Mouse (Mus musculus) midbrain, embryonic 14.5 days (tissue): ENCODE results near the gene App. TPM values are rescaled to one million over a fixed set of nuclear protein-coding genes. Genes with fewer than 3 reads are reported as not detected.

Experiments
- ATAC-seq: fragments of 200-750 bp; cut with Nextera tagmentation; 2 replicates; pipeline ENCODE4 v1.8.0; 2017; ENCODE audit warnings: moderate number of reproducible peaks, moderate library complexity; ENCODE audit not compliant: low FRiP score, low TSS enrichment
- DNase-seq: peaks from one replicate; pipeline ENCODE4 v3.0.0-alpha.2; 2015
- H3K27ac ChIP-seq: fragments of 300-500 bp; sonication (generic); replicated peaks from 2 replicates; pipeline ENCODE4 v1.5.1; 2014; ENCODE audit warnings: mild to moderate bottlenecking, low read depth, low read length, moderate library complexity
- H3K27me3 ChIP-seq: fragments of 300-500 bp; sonication (generic); 2 replicates; pipeline ENCODE4 v1.6.1; 2014; ENCODE audit warnings: low read length, control low read depth, mixed read lengths; ENCODE audit not compliant: control insufficient read depth, insufficient read depth
- H3K36me3 ChIP-seq: fragments of 300-500 bp; sonication (generic); 2 replicates; pipeline ENCODE4 v1.6.1; 2014; ENCODE audit warnings: low read length, control low read depth; ENCODE audit not compliant: control insufficient read depth, insufficient read depth
- H3K4me1 ChIP-seq: fragments of 300-500 bp; sonication (generic); 2 replicates; pipeline ENCODE4 v1.6.1; 2014; ENCODE audit warnings: mild to moderate bottlenecking, antibody characterized with exemption, low read length, control low read depth; ENCODE audit not compliant: control insufficient read depth, insufficient read depth
- H3K4me2 ChIP-seq: fragments of 300-500 bp; sonication (generic); 2 replicates; pipeline ENCODE4 v1.6.1; 2014; ENCODE audit warnings: mild to moderate bottlenecking, low read length, moderate library complexity
- H3K4me3 ChIP-seq: fragments of 300-500 bp; sonication (generic); replicated peaks from 2 replicates; pipeline ENCODE4 v1.5.1; 2014; ENCODE audit warnings: low read depth, low read length
- H3K9ac ChIP-seq: fragments of 300-500 bp; sonication (generic); replicated peaks from 2 replicates; pipeline ENCODE4 v1.6.1; 2014; ENCODE audit warnings: mild to moderate bottlenecking, low read length, moderate library complexity
- H3K9me3 ChIP-seq: fragments of 300-500 bp; sonication (generic); 2 replicates; pipeline ENCODE4 v1.6.1; 2016; ENCODE audit warnings: low read length, control low read depth, mixed read lengths; ENCODE audit not compliant: control insufficient read depth
- WGBS: fragments of 180-500 bp; shearing (Covaris S2); extraction: QIAGEN DNeasy Blood & Tissue Kit; methylation state at CpG from one replicate; pipeline ENCODE4 v1.1.7; 2014; 5-methylcytosine and 5-hydroxymethylcytosine counted together
- polyA plus RNA-seq: library from polyadenylated mRNA; unstranded; fragments of >200 nt; fragmentation: Nextera tagmentation; extraction: Ambion mirVana; gene quantifications from 2 replicates; pipeline ENCODE4 v1.2.1, GENCODE M21; 2014

Gene App
- polyA plus RNA-seq, 1 experiment from 2014 or later, result 339 TPM

DNA sequence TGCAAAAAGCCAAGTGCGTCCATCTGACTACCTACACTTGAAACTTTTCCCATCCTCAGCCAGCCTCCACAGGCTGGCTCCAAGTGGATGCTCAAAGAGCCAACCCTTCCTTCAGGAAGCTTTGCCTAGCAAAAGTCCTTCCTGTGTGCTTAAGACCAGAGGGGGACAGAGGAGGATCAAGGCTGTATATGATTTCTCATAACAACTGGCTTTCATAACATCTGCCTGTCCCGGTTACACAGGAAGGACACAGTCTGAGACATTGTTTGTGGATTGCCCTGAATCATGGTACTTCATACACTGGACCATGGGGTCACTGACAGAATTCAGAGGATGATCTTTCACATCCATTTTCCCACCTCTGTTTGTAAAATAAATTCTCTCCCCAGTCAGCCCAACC lies 61.3 kb downstream of the App start:
- Histone ChIP-seq H3K4me3 (no peak overlapping the region), H3K9ac (no peak overlapping the region), H3K27me3 (no peaks in the 10 kb centered on the region), H3K27ac (no peak overlapping the region), H3K36me3 (0 out of 2 replicates have a peak, but pooled peaks cover 5% of the 10 kb centered on the region), H3K4me1 (peaks cover 15% of the 10 kb centered on the region; the same call in 1 of the 2 replicates), H3K9me3 (no peaks in the 10 kb centered on the region), H3K4me2 (no peak overlapping the region)
- ATAC-seq (no peak), DNase-seq (no peak)
- 84% methylated on average over 2 of the region's 2 CpGs for WGBS

DNA sequence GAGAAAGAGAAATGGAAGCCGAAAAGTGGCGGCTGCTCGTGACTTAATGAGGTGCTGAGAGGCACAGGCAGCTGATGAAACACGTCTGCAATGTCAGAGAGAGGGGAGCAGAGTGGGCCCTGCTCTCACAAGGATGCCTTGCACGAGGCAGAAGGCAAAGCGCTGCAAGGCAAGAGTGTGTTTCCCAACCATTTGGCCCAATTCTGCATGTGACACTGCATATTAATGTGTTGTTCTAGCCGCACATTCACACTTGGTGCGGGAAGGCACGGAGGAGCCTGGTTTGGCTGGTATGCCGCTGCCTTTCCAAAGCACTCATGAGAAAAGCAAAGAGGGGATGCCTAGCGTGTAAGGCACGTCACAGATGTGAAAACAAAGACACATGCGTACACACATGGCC lies 63.1 kb downstream of the App start:
- Histone ChIP-seq H3K9me3 (no peaks in the 10 kb centered on the region), H3K9ac (no peak overlapping the region), H3K27me3 (no peaks in the 10 kb centered on the region), H3K4me1 (peaks cover 29% of the 10 kb centered on the region; the same call in 1 of the 2 replicates), H3K36me3 (no peaks in the 10 kb centered on the region), H3K27ac (peak overlapping the region; percentile 43), H3K4me3 (no peak overlapping the region), H3K4me2 (no peak overlapping the region)
- WGBS, result 64% methylated on average over 13 of the region's 13 CpGs
- DNase-seq (peak; percentile 55), ATAC-seq (0 out of 2 replicates have a peak, but pooled peaks have one; percentile 41)

DNA sequence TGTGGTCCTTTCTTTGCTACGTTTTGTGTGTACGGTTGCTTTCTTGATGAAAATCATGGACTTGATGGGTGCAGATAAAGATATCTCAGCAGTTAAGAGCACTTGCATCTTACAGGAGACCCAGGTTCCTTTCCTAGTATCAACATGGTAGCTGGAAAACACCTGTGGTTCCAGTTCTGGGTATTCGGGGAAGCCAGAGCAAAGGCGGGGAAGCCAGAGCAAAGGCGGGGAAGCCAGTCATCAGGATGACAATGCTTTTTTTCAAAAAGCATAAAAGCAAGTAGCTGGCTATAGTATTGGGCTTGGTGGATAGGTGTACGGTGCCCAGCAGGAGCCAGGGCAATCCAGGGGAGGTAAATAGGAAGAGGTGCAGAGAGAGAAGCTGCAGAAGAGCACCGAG lies 65.1 kb downstream of the App start:
- WGBS, result 87% methylated on average over 7 of the region's 7 CpGs
- no peak overlapping the region for H3K4me2 ChIP-seq
- DNase-seq (no peak), ATAC-seq (no peak)
- H3K9ac ChIP-seq, result no peak overlapping the region
- H3K36me3 ChIP-seq, result no peaks in the 10 kb centered on the region
- H3K27me3 ChIP-seq, result no peaks in the 10 kb centered on the region
- H3K4me1 ChIP-seq, result peaks cover 31% of the 10 kb centered on the region; the same call in 1 of the 2 replicates
- no peak overlapping the region for H3K27ac ChIP-seq
- no peaks in the 10 kb centered on the region for H3K9me3 ChIP-seq
- no peak overlapping the region for H3K4me3 ChIP-seq

- Histone ChIP-seq H3K4me3 (no peak overlapping the region), H3K4me2 (no peak overlapping the region), H3K4me1 (peaks cover 31% of the 10 kb centered on the region; the same call in 1 of the 2 replicates), H3K27ac (0 out of 2 replicates have a peak overlapping the region, but pooled peaks have one; percentile 32), H3K9ac (no peak overlapping the region), H3K36me3 (peaks cover 13% of the 10 kb centered on the region), H3K9me3 (no peaks in the 10 kb centered on the region), H3K27me3 (no peaks in the 10 kb centered on the region)
- 44% methylated on average over 9 of the region's 9 CpGs for WGBS
- DNase-seq (peak; percentile 60), ATAC-seq (no peak)
These were observed 66.8 kb downstream of the App start for GRCm38 (mm10) chr16:85106644-85107323.

GRCm38 (mm10) chr16:85105603-85106002 lies 68.0 kb downstream of the App start:
- no peak for ATAC-seq
- DNase-seq, result no peak
- WGBS, result 78% methylated on average over 4 of the region's 4 CpGs
- no peaks in the 10 kb centered on the region for H3K27me3 ChIP-seq
- H3K4me1 ChIP-seq, result peaks cover 26% of the 10 kb centered on the region; the same call in 1 of the 2 replicates
- H3K9ac ChIP-seq, result no peak overlapping the region
- no peak overlapping the region for H3K4me2 ChIP-seq
- H3K4me3 ChIP-seq, result no peak overlapping the region
- no peak overlapping the region for H3K27ac ChIP-seq
- no peaks in the 10 kb centered on the region for H3K9me3 ChIP-seq
- peaks cover 16% of the 10 kb centered on the region for H3K36me3 ChIP-seq

DNA sequence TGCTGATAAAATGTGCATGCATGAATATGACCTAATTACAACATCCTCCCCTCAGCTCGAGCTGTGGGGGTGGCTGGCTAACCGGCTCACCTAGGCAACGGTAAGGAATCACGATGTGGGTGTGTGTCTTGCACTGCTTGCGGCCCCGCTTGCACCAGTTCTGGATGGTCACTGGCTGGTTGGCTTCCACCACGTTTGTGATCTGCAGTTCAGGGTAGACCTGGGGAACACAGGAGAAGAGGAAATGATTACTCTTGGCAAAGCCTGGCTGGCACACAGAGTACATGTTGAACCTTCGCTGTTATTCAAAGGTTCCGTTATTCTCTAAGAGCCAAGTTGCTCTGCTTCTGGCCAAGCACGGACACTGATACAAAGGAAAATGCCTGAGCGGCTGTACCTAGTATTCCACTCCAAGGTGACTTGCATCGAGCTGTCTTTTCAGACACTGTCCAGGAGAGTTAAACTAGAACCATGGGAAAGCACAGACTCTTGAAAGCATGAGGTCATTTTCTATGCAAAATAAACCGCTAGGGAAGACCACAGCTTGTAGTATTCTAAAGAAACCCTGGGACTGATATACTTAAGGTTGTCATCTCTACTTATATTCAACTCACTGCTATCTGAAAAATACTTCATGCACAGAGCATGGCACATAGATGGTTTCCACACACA lies 70.3 kb downstream of the App start:
- peaks cover 19% of the 10 kb centered on the region; the same call in 1 of the 2 replicates for H3K4me1 ChIP-seq
- peaks cover 16% of the 10 kb centered on the region for H3K36me3 ChIP-seq
- H3K4me2 ChIP-seq, result no peak overlapping the region
- ATAC-seq (no peak), DNase-seq (no peak)
- no peaks in the 10 kb centered on the region for H3K27me3 ChIP-seq
- no peak overlapping the region for H3K9ac ChIP-seq
- H3K27ac ChIP-seq, result no peak overlapping the region
- H3K4me3 ChIP-seq, result no peak overlapping the region
- no peaks in the 10 kb centered on the region for H3K9me3 ChIP-seq
- 87% methylated on average over 13 of the region's 13 CpGs for WGBS

- no peak overlapping the region for H3K27ac ChIP-seq
- H3K36me3 ChIP-seq, result peaks cover 16% of the 10 kb centered on the region
- ATAC-seq, result no peak
- H3K9me3 ChIP-seq, result no peaks in the 10 kb centered on the region
- H3K4me3 ChIP-seq, result no peak overlapping the region
- no peaks in the 10 kb centered on the region for H3K27me3 ChIP-seq
- H3K4me2 ChIP-seq, result no peak overlapping the region
- WGBS, result 92% methylated on average over 3 of the region's 3 CpGs
- no peak overlapping the region for H3K9ac ChIP-seq
- no peak for DNase-seq
- peaks cover 18% of the 10 kb centered on the region for H3K4me1 ChIP-seq
These were observed 72.0 kb downstream of the App start for GRCm38 (mm10) chr16:85101544-85101943.

DNA sequence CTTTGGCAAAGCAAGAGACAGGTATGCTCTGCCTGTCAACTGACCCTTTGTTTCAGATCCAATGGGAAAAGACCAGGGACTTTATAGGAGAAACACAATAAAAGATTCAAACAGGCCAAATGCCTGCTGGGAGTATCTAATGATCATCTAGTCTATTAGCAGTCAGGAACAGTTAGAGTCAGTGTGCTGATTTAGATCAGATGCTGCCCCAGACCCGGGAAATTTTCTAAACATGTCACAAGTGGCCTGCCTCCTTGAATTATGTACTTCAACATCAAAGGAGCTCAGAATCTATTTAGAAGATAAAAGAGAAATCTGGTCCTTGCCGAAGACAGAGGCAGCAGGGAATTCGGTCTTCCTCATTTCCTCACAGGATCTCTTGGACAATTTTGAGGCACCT lies 72.8 kb downstream of the App start:
- WGBS, result 29% methylated on average over 3 of the region's 3 CpGs
- Histone ChIP-seq H3K4me3 (no peak overlapping the region), H3K36me3 (peaks cover 16% of the 10 kb centered on the region), H3K27me3 (no peaks in the 10 kb centered on the region), H3K4me2 (no peak overlapping the region), H3K9me3 (no peaks in the 10 kb centered on the region), H3K9ac (no peak overlapping the region), H3K4me1 (peaks cover 14% of the 10 kb centered on the region), H3K27ac (0 out of 2 replicates have a peak overlapping the region, but pooled peaks have one; percentile 33)
- DNase-seq (peak; percentile 62), ATAC-seq (peak; percentile 57; the same call in 1 of the 2 replicates)
